Mouse (Mus musculus) CD8-positive naive resting alpha-beta T cell, adult 2 months (primary cell): ENCODE data around the gene Ankrd49.

Source experiments
- DNase-seq, 2 experiments: peaks; one replicate each; pipeline ENCODE4 v3.0.0; 2022; ENCODE audit warnings: low read depth in 2 of 2, low spot score in 2 of 2

Ankrd49 gene

DNA sequence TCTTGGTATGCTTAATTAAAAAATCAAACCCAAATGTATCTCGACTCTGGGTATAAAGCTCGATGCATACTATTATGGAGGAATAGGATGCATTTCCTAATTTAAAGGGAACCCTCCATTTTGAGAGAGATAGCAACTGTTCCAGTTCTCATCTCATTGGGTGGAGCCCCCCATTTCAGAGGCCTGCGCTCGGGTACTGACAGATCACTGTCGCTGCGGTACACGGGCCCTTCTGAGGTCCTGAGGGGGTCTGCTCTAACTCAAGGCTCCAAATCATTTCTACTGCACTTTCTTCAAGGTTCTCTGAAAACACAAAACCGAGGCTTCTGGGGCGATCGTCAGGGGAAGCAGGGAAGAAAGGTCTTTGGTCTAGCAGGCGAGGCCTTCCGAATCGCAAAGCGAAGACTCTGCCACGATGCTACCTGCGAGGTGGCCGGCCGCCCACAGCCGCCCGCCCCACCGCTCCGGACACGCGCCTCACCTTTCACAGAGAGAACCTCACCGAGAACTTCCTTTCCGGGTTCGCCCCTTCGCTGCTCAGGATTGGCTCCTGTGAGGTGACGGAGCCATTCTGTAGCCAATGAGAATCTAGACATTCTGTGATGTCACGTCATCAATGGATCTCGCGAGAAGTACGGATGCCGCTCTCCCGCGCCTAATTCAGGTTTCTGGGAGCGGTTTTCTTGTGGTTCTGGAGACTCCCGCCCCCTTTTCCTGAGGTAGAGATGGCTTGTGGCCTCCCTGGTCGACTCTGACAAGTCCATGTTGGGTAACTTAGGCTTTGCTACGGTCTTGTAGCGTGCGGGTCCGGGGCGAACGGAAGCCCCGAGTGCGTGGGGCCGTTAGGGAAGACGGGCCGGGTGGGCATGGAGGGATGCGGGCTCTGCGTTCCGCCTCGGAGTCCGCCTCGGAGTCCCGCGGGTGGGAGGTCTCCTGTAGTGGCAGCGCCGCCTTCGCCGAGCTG is at the start of gene Ankrd49, which contains the start of gene Mre11a:
Gene Ankrd49 (minus strand): TSS at position 818 of the 964 bp plus-strand sequence.
Gene Mre11a (plus strand): TSS at position 616 of the 964 bp plus-strand sequence.
- peak; percentile 90 to 92 for DNase-seq

DNA sequence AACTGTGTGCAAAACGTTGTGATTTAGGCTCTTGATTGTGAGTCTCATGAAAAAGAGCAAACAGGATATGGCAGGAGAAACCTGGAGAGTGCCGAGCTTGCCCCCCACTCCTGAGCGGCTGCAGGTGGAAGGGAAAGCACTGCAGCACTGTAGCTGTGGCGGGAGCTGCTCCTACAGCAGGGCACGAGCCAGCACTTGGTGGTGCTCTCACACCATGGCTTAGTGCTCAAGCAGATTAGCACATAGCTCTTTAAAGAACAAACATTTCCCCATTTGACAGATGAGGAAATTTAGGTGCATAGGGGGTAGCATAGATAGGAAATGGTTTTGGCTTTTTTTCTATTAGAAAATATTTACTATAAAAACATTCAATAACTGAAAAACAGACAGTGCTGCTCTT is 47.4 kb upstream of the Ankrd49 start:
- DNase-seq, result no peak

DNA sequence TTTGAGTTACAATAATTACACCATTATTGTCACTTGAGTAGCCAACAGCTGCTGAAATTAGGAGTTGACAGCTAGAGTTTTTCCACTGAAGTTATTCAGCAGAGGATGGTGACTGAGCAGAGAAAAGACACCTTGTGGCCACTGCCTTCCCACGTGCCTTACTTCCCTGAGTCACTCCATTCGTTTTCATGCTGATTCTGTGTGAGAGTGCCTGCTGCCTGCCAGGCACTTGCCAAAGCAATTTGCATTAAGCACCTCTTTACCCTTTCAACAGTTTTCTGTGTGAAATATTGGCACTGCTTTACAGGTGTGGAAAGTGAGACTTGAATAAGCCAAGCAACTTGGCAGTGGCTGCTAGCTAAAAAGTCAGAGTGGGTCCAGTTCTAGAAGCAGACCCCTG is 43.2 kb upstream of the Ankrd49 start:
- no peak for DNase-seq

DNA sequence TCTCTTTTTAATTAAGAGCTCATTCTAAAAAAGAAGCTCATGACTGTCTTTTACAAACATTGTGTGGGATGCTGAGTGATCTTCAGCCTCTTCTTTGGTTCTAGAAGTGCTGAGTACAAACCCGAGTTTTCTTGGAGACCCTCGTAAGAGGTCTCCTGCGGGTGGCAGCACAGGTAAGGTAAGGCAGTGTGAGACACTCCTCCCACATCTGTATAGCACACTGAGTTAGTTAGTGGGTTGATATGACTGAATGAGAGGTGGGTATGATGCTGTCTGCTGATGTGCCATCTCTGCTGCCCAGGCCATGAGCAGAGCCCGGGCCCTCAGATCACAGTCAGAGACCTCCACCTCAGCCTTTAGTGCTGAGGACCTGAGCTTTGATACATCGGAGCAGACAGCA is 40.2 kb upstream of the Ankrd49 start:
- DNase-seq, result no peak

DNA sequence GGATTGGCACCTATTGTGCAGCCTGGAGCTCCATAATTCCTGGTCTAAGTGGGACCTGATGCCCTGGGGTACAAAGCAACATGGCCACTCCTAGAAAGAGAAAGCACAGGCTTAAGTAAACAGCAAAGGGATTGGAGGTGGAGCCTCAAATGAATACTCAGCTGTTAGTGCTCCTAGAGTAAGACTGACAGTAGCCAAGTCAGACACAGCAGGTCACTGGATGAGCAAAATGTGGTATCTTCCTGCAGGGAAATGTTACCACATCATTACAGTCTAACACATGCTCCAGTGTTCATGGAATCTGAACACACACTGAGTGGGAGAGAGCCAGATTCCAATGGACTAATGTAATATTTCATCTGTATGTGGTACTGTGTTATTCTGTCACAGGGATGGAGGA is 36.7 kb upstream of the Ankrd49 start:
- DNase-seq, result no peak

GRCm38 (mm10) chr9:14810111-14810510 is 25.5 kb upstream of the Ankrd49 start:
- no peak for DNase-seq

DNA sequence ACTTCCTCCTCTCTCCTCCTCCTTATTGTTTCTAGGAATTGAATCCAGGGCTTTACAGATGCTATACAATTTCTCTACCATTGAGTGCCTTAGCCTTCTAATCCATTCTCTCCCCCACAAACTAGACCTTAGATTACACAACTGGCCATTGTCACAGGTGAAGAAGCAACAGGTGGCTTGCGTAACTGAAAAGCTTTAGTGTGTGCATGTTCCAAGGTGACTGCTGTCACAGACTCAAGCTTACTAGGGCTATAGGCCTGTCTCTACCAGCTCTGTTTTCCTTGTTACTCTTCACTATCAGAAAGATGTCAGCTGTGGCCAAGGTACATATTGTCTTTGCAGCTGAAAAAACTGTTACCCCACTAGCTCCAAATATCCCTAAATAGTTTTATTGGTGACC is 22.1 kb upstream of the Ankrd49 start:
- DNase-seq, result no peak

- no peak for DNase-seq
These were observed 21.1 kb upstream of the Ankrd49 start for GRCm38 (mm10) chr9:14805714-14806113.

DNA sequence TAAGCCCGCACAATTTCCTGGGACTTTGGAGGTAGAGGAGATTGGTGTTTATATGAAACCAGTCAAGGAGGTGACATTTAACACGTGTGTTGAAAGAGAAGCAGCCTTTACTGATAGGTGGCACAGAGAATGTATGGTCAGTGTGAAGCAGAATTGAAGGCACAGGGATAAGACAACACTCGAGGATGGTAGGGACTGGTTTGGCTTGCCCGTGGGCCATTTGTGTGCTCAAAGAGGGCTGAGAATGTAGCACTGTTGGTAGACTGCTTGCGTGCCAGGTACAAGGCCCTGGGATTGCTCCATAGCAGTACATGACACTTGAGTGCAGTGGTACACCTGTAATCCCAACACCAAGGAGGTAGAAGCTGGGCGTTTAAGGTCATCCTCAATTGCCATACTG is 2.7 kb upstream of the Ankrd49 start:
- no peak for DNase-seq

- DNase-seq, result no peak
These were observed 6.3 kb downstream of the Ankrd49 start for GRCm38 (mm10) chr9:14778341-14778740.

DNA sequence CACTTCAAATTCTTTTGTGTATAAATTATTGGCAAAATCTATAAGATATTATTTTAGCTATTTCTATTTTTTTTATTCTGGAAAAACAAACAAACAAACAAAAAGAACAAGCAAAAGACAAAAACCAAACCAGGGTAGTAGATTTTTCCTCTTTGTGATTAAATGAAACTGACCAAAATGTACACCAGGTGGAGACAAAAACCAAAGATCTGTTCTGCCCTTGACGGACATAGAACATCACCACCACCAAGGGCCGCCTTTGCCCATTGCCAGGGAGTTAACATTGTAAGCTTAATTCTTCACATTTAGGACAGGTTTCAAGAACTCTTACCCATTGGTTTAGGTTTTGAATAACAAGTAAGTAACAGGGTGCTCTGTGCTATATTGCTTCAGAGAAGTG is 10.8 kb downstream of the Ankrd49 start:
- DNase-seq, result no peak

DNA sequence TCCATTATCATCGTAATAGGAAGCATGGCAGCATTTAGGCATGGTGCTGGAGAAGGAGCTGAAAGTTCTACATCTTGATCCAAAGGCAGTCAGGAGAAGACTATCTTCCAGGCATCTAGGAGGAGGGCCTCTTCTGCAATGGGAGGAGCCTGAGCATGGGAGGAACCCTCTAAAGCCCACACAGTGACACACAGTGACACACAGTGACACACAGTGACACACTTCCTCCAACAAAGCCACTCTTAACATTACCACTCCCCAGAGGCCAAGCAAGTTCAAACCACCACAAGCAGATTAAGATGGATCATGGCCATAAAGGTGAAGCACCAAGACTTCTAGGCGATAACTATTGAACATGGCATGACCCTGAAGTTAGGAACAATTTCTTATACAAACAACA is 12.6 kb downstream of the Ankrd49 start:
- no peak for DNase-seq

- DNase-seq, result no peak
These were observed 13.7 kb downstream of the Ankrd49 start, which contains the start of gene 1700012B09Rik for GRCm38 (mm10) chr9:14770803-14771471. Gene 1700012B09Rik, minus strand, starts transcription at chr9:14771030.

DNA sequence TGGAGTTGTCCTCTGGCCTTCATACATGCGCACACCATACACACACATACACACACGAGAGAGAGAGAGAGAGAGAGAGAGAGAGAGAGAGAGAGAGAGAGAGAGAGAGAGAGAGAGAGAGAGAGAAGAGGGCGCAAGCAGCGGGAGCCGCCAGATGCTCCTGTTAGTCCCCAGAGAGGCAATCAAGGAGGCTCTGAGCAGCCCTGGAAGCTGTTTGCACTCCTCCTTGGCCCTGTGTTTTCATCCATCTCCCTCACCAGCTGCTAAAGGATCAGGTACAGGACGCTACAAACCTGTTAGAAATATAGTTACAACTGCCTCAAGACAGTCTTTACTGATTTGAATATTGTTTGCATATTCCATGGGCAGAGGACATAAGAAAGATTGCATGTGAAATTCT is 14.8 kb downstream of the Ankrd49 start:
- no peak for DNase-seq

DNA sequence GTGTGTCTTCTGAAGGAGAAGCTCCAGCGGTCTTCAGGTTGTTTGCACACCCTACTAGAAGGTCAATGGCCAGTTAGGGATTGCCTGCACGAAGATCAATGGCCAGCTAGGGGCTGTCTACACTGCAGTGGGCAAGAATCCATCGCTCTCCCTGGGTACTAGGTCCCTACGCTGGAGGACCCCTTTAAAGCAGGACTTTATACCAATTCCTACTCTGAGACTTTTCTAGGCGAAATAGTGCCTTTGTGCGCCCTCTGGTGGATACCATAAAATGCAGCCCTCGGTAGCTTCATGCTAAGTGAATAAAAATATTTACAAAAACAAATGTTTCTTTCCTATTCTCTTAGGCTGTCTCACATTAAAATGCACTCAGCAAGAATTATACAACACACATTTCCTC is 19.9 kb downstream of the Ankrd49 start:
- DNase-seq, result peak in 1 of 2 experiments; percentile 36

- no peak for DNase-seq
These were observed 25.4 kb downstream of the Ankrd49 start for GRCm38 (mm10) chr9:14759261-14759660.

GRCm38 (mm10) chr9:14758590-14758989 is 26.1 kb downstream of the Ankrd49 start:
- no peak for DNase-seq

- DNase-seq, result no peak
These were observed 30.2 kb downstream of the Ankrd49 start for GRCm38 (mm10) chr9:14754469-14754868.

DNA sequence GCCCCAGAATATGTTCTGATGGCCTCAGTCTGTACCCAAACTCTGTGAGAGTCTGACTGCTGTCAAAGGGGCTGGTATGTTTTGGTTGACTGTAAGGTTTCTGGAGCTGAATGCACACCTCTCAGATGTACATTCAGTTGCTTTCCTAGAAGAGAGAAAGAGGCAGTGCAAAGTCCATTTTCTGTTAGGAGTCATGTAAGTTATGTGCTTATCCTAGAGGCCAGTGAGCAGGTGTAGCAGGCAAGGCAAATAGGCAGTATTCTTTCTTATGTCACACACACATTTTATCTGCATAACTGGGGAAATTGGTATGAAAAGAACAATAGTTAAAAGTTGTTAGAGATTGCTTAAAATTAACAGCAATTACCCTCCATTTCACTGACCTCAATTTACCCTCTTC is 30.7 kb downstream of the Ankrd49 start:
- no peak for DNase-seq

DNA sequence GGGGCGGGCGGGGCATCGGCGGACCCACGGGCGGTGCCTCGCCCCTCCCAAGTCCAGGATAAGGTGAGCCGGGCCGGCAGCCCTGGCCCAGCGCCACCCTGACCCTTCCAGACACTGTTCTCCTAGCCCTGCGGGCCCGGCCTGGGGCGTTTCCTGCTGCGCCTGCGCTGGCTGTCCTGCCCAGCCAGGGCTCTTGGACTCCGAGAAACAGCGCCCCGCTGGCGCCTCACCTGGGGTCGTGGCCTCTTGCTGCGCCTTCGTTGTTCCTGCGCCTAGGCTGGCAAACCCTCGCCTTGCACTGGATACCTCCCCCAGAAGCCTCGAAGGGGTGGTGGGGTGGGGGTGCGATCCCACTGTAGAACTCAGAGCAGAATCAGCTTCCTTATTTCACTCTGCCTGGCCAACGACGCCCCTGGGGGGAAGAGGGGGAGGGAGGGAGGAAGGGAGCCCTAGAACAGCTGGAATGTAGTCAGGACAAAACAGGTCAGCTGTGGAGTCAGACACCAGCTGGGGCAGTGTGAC is 32.6 kb downstream of the Ankrd49 start, which contains the start of gene Fut4:
Gene Fut4 (minus strand): TSS at position 393 of the 522 bp plus-strand sequence.
- DNase-seq, result no peak

GRCm38 (mm10) chr9:14751503-14752000 is 33.1 kb downstream of the Ankrd49 start:
- DNase-seq, result no peak
